Mouse (Mus musculus): ENCODE data around the gene Gm10226. TPM values are rescaled to one million over a fixed set of nuclear protein-coding genes. Genes with fewer than 3 reads are reported as not detected.
A peak's percentile ranks its signal among the peaks of the same experiment; 100 is the strongest.
"Not testable (repeated sequence)": the region's sequence is repeated elsewhere in the genome, so short reads cannot be mapped to it uniquely, and the experiment has no call there.

The Gm10226 gene
- polyA plus RNA-seq (2012; rRNA removed): 6.7 and 9.1 TPM in 2 replicates

DNA sequence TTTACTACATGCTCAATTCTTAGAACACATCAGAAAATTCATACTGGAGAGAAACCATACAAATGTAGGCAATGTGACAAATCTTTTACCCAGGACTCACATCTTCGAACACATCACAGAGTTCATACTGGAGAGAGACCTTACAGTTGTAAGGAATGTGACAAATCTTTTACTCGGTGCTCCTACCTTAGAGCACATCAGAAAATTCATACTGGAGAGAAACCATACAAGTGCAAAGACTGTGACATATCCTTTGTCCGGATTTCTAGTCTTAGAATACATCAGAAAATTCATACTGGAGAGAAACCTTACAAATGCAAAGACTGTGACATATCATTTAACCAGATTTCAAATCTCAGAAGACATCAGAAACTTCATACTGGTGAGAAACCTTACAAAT is at the start of gene Gm10226:
TSS of gene Gm10226 (plus strand) at position 301 of the 400 bp plus-strand sequence.
- DNase-seq (ENCODE audit: extremely low spot score in 1 of 2, low spot score in 1 of 2): no peak

DNA sequence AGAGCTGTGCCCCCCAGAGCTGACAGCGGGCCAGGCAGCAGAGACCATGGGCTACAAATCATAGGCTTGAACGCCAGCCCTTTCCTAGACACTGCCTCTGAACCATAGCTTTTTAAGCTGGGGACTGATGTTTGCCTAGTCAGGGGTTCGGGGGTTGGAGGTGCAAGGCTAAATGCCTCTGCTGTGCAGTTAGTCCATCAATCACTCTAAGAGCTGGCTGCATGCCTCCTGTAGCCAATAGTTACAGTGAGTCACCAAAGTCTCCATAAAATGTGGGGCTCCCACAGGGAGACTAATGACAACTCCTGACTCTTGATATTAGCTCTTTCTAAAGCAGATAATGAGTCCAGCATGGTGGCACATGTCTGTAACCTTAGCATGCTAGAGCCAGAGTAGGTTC is 42.9 kb upstream of the Gm10226 start:
- DNase-seq (ENCODE audit: extremely low spot score in 1 of 2, low spot score in 1 of 2): no peak

DNA sequence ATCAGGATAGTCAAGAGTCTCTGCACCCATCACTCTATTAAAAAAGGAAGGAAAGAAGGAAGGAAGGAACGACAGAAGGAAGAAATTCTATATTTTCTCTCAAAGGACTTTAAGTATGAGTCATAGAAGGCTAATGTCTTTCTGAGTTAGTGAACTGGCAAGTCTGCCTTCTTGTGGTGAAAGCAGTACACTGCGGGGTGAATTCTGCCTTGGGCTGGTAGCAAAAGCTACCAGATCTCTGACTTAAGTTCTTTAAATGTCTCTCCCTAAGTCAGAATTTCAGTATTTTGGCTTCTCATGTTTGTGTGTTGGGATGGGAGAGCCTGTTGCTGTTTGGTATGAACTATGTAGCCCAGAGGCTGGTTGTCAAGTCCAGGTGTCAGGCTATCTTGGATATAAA is 41.7 kb upstream of the Gm10226 start:
- DNase-seq (ENCODE audit: extremely low spot score in 1 of 2, low spot score in 1 of 2): peak in 1 of 2 experiments; percentile 13

- peak; percentile 38 to 72 for DNase-seq (ENCODE audit: extremely low spot score in 1 of 2, low spot score in 1 of 2)
These were observed 41.2 kb upstream of the Gm10226 start, which contains the start of gene Zfp983 for GRCm38 (mm10) chr17:21650364-21650907. TSS of gene Zfp983 (plus strand) at chr17:21650624.

DNA sequence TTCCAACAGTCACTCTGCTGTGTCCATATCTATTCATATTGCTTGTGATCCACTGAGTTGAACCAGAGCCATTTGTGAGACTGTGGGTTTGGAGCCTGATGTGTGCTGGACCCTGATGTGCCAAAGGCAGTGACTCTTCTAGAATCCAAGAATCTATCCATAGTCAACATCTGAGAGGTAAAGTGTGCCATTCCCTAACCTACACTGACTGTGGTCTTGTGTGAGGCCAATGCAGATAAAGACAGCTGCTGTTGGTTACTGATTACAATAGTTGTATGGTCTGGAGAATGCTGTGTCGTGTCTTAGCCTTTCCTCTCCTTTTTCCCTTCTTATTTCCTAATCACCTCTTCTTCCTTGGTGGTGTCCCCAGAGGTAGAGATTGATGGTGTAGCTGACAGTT is 12.8 kb upstream of the Gm10226 start:
- not testable (repeated sequence) for DNase-seq (ENCODE audit: extremely low spot score in 1 of 2, low spot score in 1 of 2)

- DNase-seq (ENCODE audit: extremely low spot score in 1 of 2, low spot score in 1 of 2): peak; percentile 82
These were observed 12.2 kb upstream of the Gm10226 start for GRCm38 (mm10) chr17:21679273-21680018.

GRCm38 (mm10) chr17:21680019-21680376 is 11.7 kb upstream of the Gm10226 start:
- not testable (repeated sequence) for DNase-seq (ENCODE audit: extremely low spot score in 1 of 2, low spot score in 1 of 2)

DNA sequence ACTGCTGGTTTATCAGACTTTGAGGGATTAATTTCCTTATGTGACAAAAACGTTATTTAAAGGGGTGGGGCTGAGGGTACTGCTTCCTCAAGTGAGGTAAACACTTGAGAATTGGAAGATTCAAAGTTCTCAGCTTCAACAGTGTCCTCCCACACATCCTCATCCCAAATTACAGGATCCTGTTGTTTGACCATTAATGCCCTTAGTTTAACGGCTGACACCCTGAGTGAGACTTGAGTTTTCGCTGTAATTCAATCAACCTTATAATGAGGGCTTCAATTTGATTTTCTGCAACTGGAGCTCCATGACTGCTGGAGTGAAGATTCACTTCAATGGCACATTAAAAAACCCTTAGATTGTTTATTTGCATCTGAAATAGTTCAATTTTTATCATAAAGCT is 1.7 kb downstream of the Gm10226 start:
- no peak for DNase-seq (ENCODE audit: extremely low spot score in 1 of 2, low spot score in 1 of 2)

DNA sequence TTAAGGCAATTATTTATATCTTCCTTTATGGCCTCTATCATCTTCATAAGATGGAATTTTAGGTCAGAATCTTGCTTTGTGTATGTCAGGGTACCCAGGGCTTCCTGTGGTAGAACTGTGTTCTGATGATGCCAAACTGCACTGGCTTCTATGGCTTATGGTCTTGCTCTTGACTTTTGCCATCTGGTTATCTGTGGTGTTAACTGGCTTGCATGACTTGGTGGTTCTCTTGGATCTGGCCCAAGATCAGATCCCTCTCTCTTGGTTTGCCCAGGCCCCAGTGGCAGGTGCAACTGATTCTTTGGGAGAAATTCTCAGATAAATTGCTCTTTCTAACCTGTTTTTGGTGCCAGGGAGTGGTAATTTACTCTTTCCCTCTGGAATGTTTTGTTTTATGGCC is 4.4 kb downstream of the Gm10226 start:
- DNase-seq (ENCODE audit: extremely low spot score in 1 of 2, low spot score in 1 of 2): no peak

- no peak for DNase-seq (ENCODE audit: extremely low spot score in 1 of 2, low spot score in 1 of 2)
These were observed 10.9 kb downstream of the Gm10226 start for GRCm38 (mm10) chr17:21702281-21703240.

DNA sequence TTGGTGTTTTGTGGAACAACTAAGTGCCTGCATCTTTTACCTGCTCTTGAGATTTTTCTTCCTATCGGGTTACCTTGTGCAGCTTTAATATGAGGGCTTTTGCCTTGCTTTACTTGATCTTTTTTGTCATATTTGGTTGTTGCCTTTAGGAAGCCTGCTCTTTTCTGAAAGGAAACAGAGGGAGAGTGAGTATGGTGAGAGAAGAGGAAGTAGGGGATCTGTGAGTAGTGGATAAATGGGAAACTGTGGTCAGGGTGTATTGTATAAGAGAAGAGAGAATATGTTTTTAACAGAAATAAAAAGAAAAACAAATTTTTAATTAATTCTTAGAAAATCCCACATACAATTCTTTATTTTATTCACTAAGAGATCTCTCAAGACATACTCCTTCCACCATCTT is 11.8 kb downstream of the Gm10226 start:
- DNase-seq (ENCODE audit: extremely low spot score in 1 of 2, low spot score in 1 of 2): no peak

DNA sequence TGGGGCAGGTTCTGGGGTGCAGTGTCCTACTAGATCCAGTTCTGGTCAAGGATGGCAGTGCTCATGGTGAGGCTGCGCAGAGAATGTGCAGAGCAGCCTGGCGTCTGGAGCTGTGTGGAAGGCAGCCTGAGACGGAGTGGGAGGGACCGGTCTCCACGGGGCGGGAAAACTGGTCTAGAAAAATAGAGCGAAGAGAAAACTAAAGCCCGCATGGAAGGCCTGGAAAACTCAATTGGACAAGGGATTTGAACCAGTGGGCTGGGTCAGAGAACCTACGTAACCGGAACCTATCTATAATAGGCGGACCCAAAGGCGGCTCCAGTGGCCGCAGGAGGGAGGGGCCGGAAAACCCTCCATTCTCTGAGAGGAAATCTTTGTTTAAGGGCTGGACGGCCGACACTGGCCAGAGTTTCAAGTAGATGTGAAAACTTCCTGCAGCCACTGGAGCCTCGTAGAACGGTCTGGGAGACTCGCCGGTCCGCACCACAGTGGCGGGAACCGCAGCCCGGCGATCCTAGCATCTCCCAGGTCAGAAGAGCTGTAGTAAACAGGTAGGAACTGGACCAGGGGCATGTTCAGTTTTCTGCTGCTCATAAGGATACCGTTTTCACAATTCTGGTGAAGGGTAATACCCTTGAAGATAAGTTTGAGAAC is 15.8 kb downstream of the Gm10226 start, which contains the start of gene Zfp760:
TSS of gene Zfp760 (plus strand) at position 399 of the 654 bp plus-strand sequence.
- peak; percentile 79 to 85 for DNase-seq (ENCODE audit: extremely low spot score in 1 of 2, low spot score in 1 of 2)

GRCm38 (mm10) chr17:21708401-21708800 is 16.7 kb downstream of the Gm10226 start:
- no peak for DNase-seq (ENCODE audit: extremely low spot score in 1 of 2, low spot score in 1 of 2)

DNA sequence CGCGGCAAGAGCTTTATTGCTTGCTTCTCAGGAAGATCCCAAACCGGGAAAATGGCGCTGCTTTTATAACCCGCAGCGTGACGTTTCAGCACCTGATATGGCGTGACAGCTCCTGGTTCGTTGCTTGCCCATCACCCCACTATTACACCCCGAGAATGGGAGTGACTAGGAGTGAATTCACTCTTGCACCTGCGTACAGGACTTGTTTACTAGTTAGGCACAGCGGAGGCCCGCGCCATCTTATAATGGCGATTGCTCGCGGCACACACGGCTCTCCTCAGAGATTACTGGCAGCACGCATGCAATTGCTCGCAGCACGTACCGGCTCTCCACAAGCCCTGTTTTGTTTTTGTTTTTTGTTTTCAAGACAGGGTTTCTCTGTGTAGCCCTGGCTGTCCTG is 38.8 kb downstream of the Gm10226 start, which contains the start of gene Zfp229:
TSS of gene Zfp229 (plus strand) at position 301 of the 400 bp plus-strand sequence.
- DNase-seq (ENCODE audit: extremely low spot score in 1 of 2, low spot score in 1 of 2): not testable (repeated sequence)

DNA sequence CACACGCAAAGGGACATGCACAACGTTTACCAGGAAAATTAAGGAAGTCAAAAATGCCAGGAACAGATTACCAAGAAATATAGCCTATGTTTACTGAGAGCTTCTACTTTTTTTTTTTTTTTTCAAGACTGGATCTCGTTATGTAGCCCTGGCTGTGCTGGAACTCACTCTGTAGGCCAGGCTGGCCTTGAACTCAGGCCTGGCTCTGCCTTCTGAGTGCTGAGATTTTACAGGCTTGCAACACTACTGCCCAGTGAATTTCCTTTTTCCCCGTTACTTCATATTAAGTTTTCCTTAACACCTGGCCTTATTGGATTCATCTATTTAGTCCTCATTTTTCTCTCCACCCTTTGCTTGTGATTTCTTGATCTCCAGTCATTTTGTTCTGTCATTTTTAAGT is 41.4 kb downstream of the Gm10226 start:
- DNase-seq (ENCODE audit: extremely low spot score in 1 of 2, low spot score in 1 of 2): no peak

GRCm38 (mm10) chr17:21733529-21734031 is 41.9 kb downstream of the Gm10226 start:
- peak; percentile 21 to 65 for DNase-seq (ENCODE audit: extremely low spot score in 1 of 2, low spot score in 1 of 2)

Data from frontal cortex, adult 2 months (tissue).